Comparison of ENCODE assay signal across 19 mouse cellular contexts in the genomic region with DNA sequence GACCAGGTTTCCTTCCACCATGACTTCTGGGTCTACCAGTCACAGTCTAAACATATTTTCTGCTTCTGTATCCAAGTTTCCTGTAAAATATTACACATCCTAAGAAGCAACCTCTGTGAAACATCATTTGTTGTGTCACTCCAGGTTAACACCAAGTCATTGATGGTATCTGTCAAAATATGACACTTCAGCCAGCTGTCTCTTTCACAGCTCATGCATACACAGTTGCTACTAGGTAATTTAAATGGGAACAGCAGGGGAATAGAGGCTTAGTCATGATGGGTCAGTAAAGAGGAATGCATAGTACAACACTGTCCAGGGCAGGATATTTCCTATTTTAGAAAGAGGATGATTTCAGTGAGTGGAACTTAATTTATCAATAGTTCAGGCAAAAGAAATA.
"Had no signal": no experiment of that assay in that cellular context is flagged by ENCODE, and none has a peak within 500 bp of the region (broad histone marks: within the 10 kb centered on the region; RNA-seq: fewer than 3 reads in every experiment).

No protein-coding gene starts in this region.

- H3K4me1 ChIP-seq: midbrain, embryonic 10.5 days; midbrain, embryonic 13.5 days; midbrain, embryonic 15.5 days; neural tube, embryonic 13.5 days; neural tube, embryonic 15.5 days; stomach, embryonic 15.5 days had no signal

- H3K36me3 ChIP-seq: midbrain, embryonic 10.5 days; midbrain, embryonic 13.5 days; midbrain, embryonic 15.5 days; neural tube, embryonic 13.5 days; neural tube, embryonic 15.5 days; stomach, embryonic 15.5 days had no signal

- H3K27me3 ChIP-seq: midbrain, embryonic 13.5 days; midbrain, embryonic 15.5 days; neural tube, embryonic 13.5 days; neural tube, embryonic 15.5 days; stomach, embryonic 15.5 days had no signal

- DNase-seq: lung, adult 18-20 months; lung, embryonic 14.5 days; lung, postnatal 10 days; lung, postnatal 4 days; retina, postnatal 1 day; right cerebral cortex, adult 18-20 months; right cerebral cortex, postnatal 25 days; right cerebral cortex, postnatal 4 days; spleen, adult 18-20 months; thymus, adult 2 months; thymus, postnatal 25 days; thymus, postnatal 4 days had no signal

- H3K4me3 ChIP-seq: midbrain, embryonic 10.5 days; midbrain, embryonic 13.5 days; midbrain, embryonic 15.5 days; neural tube, embryonic 13.5 days; neural tube, embryonic 15.5 days; stomach, embryonic 15.5 days had no signal

- H3K9me3 ChIP-seq: midbrain, embryonic 10.5 days; midbrain, embryonic 13.5 days; midbrain, embryonic 15.5 days; neural tube, embryonic 13.5 days; neural tube, embryonic 15.5 days; stomach, embryonic 15.5 days had no signal

- ATAC-seq: midbrain, embryonic 13.5 days; midbrain, embryonic 15.5 days had no signal

- H3K4me2 ChIP-seq: lung, embryonic 14.5 days; midbrain, embryonic 13.5 days; midbrain, embryonic 15.5 days; neural tube, embryonic 13.5 days; neural tube, embryonic 15.5 days; stomach, embryonic 15.5 days had no signal

- H3K27ac ChIP-seq: midbrain, embryonic 10.5 days; midbrain, embryonic 13.5 days; midbrain, embryonic 15.5 days; neural tube, embryonic 13.5 days; neural tube, embryonic 15.5 days; stomach, embryonic 15.5 days; stomach, postnatal 0 days had no signal

- H3K9ac ChIP-seq: lung, embryonic 14.5 days; midbrain, embryonic 13.5 days; midbrain, embryonic 15.5 days; neural tube, embryonic 13.5 days; neural tube, embryonic 15.5 days; stomach, embryonic 15.5 days had no signal
